Mouse (Mus musculus) lung, postnatal 4 days (tissue): ENCODE results near the gene Acot1.

Experiments
- DNase-seq, 2 experiments: peaks; one replicate each; pipeline ENCODE4 v3.0.0; 2021

Acot1 gene

GRCm38 (mm10) chr12:84064621-84065020 lies 55.3 kb downstream of the Acot1 start:
- DNase-seq, result no peak

GRCm38 (mm10) chr12:84067752-84068151 lies 58.5 kb downstream of the Acot1 start:
- no peak for DNase-seq
